Mouse (Mus musculus): ENCODE measurements around the gene Cdkn1a. TPM values are rescaled to one million over a fixed set of nuclear protein-coding genes. Genes with fewer than 3 reads are reported as not detected.
A peak's percentile ranks its signal among the peaks of the same experiment; 100 is the strongest.

Gene Cdkn1a
- polyA plus RNA-seq, 1 experiment from 2014 or later: 47.2 TPM

- 84% methylated on average over 7 of the region's 7 CpGs for WGBS
- Histone ChIP-seq H3K9ac (no peak overlapping the region), H3K9me3 (no peaks in the 10 kb centered on the region), H3K4me2 (no peak overlapping the region), H3K4me1 (replicated peaks) (peaks cover 9% of the 10 kb centered on the region; the same call in 1 of the 2 replicates), H3K4me3 (no peak overlapping the region), H3K27ac (replicated peaks) (no peak overlapping the region), H3K36me3 (peaks cover 31% of the 10 kb centered on the region), H3K27me3 (no peaks in the 10 kb centered on the region)
- ATAC-seq (ENCODE audit: low read depth): no peak
Measured at GRCm38 (mm10) chr17:29049923-29050322, 40.9 kb upstream of the Cdkn1a start.

DNA sequence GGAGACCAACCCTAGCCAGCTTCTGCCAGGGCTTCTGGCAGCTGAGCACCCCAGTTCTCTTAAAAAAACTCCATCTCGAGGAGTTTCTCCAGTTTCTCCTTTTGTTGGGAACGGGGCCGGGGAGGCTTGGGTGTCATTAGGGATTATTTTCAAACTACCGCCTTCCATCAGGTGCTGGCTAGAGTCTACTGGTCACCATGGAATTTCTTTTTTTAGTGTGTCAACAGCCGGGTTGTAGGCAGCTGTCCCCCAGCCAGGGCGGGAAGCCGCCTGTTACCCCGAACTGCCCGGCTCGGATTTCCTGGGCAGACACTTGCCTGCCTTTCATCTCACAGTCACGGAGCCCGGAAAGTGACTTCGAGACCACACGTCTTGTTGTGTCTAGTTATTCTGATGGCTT lies 40.0 kb upstream of the Cdkn1a start:
- no peak for ATAC-seq (ENCODE audit: low read depth)

GRCm38 (mm10) chr17:29053067-29053466 lies 37.7 kb upstream of the Cdkn1a start:
- Histone ChIP-seq H3K9me3 (no peaks in the 10 kb centered on the region), H3K9ac (no peak overlapping the region), H3K4me3 (no peak overlapping the region), H3K27ac (replicated peaks) (no peak overlapping the region), H3K27me3 (no peaks in the 10 kb centered on the region), H3K36me3 (peaks cover 1% of the 10 kb centered on the region), H3K4me1 (replicated peaks) (peaks cover 35% of the 10 kb centered on the region), H3K4me2 (no peak overlapping the region)
- WGBS: 79% methylated on average over 6 of the region's 6 CpGs
- ATAC-seq (ENCODE audit: low read depth): no peak

More for the DNA sequence above, 40.0 kb upstream of the Cdkn1a start:
- Histone ChIP-seq H3K27ac (replicated peaks) (no peak overlapping the region), H3K4me1 (replicated peaks) (peaks cover 12% of the 10 kb centered on the region), H3K36me3 (peaks cover 22% of the 10 kb centered on the region), H3K4me2 (no peak overlapping the region), H3K9me3 (no peaks in the 10 kb centered on the region), H3K27me3 (no peaks in the 10 kb centered on the region), H3K4me3 (no peak overlapping the region), H3K9ac (no peak overlapping the region)
- WGBS: 55% methylated on average over 14 of the region's 14 CpGs

DNA sequence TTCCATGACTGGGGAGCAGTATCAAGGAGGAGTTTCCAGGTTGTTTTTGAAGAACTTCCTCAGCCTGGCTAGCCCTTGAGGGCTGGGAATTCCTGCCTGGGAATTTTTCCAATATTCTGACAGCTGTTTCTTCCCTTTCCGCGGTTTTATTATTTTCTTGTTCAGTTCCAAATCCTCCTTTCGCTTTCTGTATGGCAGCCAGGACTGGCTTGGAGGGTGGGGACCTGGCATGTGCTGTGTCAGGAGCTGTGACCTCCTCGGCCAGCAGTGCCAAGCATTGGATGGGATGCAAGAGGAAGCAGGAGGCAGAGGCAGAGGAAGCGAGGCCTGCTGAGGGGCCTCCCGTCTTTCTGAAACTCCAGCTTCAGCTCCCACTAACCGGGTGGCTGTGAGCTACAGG lies 36.9 kb upstream of the Cdkn1a start:
- Histone ChIP-seq H3K27me3 (no peaks in the 10 kb centered on the region), H3K4me3 (no peak overlapping the region), H3K36me3 (no peaks in the 10 kb centered on the region), H3K4me1 (replicated peaks) (peaks cover 43% of the 10 kb centered on the region), H3K27ac (replicated peaks) (no peak overlapping the region), H3K9ac (0 out of 2 replicates have a peak overlapping the region, but pooled peaks have one; percentile 38), H3K9me3 (no peaks in the 10 kb centered on the region), H3K4me2 (no peak overlapping the region)
- no peak for ATAC-seq (ENCODE audit: low read depth)
- WGBS: 65% methylated on average over 7 of the region's 7 CpGs

GRCm38 (mm10) chr17:29054429-29054828 lies 36.3 kb upstream of the Cdkn1a start:
- peaks cover 46% of the 10 kb centered on the region for H3K4me1 ChIP-seq (replicated peaks)
- no peak for ATAC-seq (ENCODE audit: low read depth)
- 81% methylated on average over 6 of the region's 6 CpGs for WGBS

GRCm38 (mm10) chr17:29055586-29055985 lies 35.2 kb upstream of the Cdkn1a start:
- Histone ChIP-seq H3K4me3 (no peak overlapping the region), H3K9ac (no peak overlapping the region), H3K27ac (replicated peaks) (no peak overlapping the region), H3K4me1 (replicated peaks) (peaks cover 44% of the 10 kb centered on the region), H3K4me2 (no peak overlapping the region), H3K36me3 (no peaks in the 10 kb centered on the region), H3K9me3 (no peaks in the 10 kb centered on the region), H3K27me3 (no peaks in the 10 kb centered on the region)
- no peak for ATAC-seq (ENCODE audit: low read depth)
- WGBS: 54% methylated on average over 5 of the region's 5 CpGs

More at GRCm38 (mm10) chr17:29054429-29054828, 36.3 kb upstream of the Cdkn1a start:
- H3K4me3 ChIP-seq: no peak overlapping the region
- no peak overlapping the region for H3K9ac ChIP-seq
- no peak overlapping the region for H3K4me2 ChIP-seq
- no peaks in the 10 kb centered on the region for H3K36me3 ChIP-seq
- no peaks in the 10 kb centered on the region for H3K9me3 ChIP-seq
- H3K27me3 ChIP-seq: no peaks in the 10 kb centered on the region
- no peak overlapping the region for H3K27ac ChIP-seq (replicated peaks)

GRCm38 (mm10) chr17:29056207-29056606 lies 34.6 kb upstream of the Cdkn1a start:
- Histone ChIP-seq H3K27ac (replicated peaks) (peak overlapping the region; percentile 61; the same call in 1 of the 2 replicates), H3K4me3 (no peak overlapping the region), H3K36me3 (no peaks in the 10 kb centered on the region), H3K9ac (no peak overlapping the region), H3K27me3 (no peaks in the 10 kb centered on the region), H3K4me2 (no peak overlapping the region), H3K9me3 (no peaks in the 10 kb centered on the region), H3K4me1 (replicated peaks) (peaks cover 38% of the 10 kb centered on the region)
- ATAC-seq (ENCODE audit: low read depth): peak; percentile 30; the same call in 1 of the 2 replicates
- 17% methylated on average over 7 of the region's 7 CpGs for WGBS

- peak; percentile 68 for ATAC-seq (ENCODE audit: low read depth)
- Histone ChIP-seq H3K27ac (replicated peaks) (peak overlapping the region; percentile 61), H3K9me3 (no peaks in the 10 kb centered on the region), H3K4me2 (peak overlapping the region; percentile 24; the same call in 1 of the 2 replicates), H3K4me3 (no peak overlapping the region), H3K4me1 (replicated peaks) (peaks cover 37% of the 10 kb centered on the region), H3K36me3 (no peaks in the 10 kb centered on the region), H3K27me3 (no peaks in the 10 kb centered on the region), H3K9ac (peak overlapping the region; percentile 5; the same call in 1 of the 2 replicates)
- WGBS: 4% methylated on average over 8 of the region's 8 CpGs
Measured at GRCm38 (mm10) chr17:29056699-29057151, 34.1 kb upstream of the Cdkn1a start.

DNA sequence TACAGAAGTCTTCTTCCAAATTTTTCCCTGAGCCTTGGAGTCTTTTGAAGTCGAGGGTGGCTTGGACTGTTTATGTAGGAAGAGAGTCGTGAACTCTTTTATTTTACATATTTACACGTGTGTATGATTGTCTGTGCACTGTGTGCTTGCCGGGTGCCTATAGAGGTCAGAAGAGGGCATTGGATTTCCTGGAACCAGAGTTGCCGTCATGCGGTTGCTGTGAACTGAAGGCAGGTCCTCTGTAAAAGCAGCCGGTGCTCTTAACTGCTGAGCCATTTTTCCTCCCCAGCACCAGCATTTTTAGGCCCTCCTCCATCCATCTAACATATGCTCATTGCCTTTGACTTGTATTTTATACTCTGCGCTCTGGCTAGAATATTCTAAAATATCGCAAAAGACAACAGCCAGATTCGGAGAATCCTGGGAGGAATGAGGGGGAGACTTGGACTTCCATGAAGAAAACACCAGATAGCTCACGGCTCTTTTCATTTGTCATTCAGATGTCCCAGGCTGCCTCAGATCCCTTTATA lies 33.4 kb upstream of the Cdkn1a start:
- whole genome bisulfite sequencing: 78% methylated on average over 11 of the region's 11 CpGs
- Histone ChIP-seq H3K36me3 (no peaks in the 10 kb centered on the region), H3K4me2 (no peak overlapping the region), H3K27ac (replicated peaks) (peak overlapping the region; percentile 61), H3K9me3 (no peaks in the 10 kb centered on the region), H3K4me3 (no peak overlapping the region), H3K27me3 (no peaks in the 10 kb centered on the region), H3K9ac (no peak overlapping the region), H3K4me1 (replicated peaks) (peaks cover 42% of the 10 kb centered on the region)
- ATAC-seq (ENCODE audit: low read depth): no peak

DNA sequence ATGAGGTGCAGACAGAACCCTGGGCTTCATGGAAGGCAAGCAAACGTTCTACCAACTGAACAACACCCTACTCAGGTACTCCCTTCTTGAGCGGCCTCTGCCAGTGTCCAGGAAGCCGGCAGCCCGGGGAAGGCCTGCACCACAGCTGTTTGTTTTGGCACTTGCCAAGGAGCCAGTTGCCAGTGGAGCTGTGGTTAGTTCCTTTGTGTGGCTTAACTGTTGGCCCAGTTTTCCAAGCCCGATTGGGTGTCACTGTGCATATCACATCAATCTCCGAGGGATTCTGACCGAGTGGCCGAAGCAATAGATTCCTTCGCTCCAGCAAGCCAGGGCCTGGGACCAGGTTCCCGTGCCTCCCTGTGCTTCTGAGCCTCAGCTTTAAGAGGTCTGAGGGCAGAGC lies 32.8 kb upstream of the Cdkn1a start:
- no peak overlapping the region for H3K4me2 ChIP-seq

DNA sequence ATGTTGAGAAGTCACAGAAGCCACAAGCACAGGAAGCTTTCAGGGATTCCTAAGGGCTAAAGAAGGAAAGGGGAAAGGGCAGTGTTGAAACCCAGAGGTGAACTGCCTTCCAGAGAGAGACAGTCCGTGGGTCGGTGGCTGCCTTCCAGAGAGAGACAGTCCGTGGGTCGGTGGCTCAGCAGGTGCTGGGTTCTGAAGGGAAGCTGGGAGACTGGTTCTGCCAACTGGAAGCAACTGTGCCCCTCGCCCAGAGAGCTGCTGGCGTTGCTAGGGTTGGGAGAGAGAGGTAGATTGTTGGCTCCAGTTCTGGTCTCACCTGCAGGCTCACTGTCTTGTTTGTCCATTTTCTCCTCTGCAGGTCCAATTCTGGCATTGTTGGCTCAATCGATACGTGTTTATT lies 32.3 kb upstream of the Cdkn1a start:
- ATAC-seq (ENCODE audit: low read depth): no peak
- no peaks in the 10 kb centered on the region for H3K9me3 ChIP-seq
- WGBS: 83% methylated on average over 8 of the region's 8 CpGs
- peaks cover 52% of the 10 kb centered on the region for H3K4me1 ChIP-seq (replicated peaks)
- no peak overlapping the region for H3K4me2 ChIP-seq
- H3K27me3 ChIP-seq: no peaks in the 10 kb centered on the region
- no peaks in the 10 kb centered on the region for H3K36me3 ChIP-seq
- no peak overlapping the region for H3K27ac ChIP-seq (replicated peaks)
- no peak overlapping the region for H3K4me3 ChIP-seq
- H3K9ac ChIP-seq: no peak overlapping the region

More for the DNA sequence above, 32.8 kb upstream of the Cdkn1a start:
- Histone ChIP-seq H3K4me1 (replicated peaks) (peaks cover 47% of the 10 kb centered on the region), H3K9ac (no peak overlapping the region), H3K4me3 (no peak overlapping the region), H3K36me3 (no peaks in the 10 kb centered on the region), H3K27me3 (no peaks in the 10 kb centered on the region), H3K27ac (replicated peaks) (peak overlapping the region; percentile 13; the same call in 1 of the 2 replicates), H3K9me3 (no peaks in the 10 kb centered on the region)
- 73% methylated on average over 10 of the region's 10 CpGs for WGBS
- ATAC-seq (ENCODE audit: low read depth): no peak

DNA sequence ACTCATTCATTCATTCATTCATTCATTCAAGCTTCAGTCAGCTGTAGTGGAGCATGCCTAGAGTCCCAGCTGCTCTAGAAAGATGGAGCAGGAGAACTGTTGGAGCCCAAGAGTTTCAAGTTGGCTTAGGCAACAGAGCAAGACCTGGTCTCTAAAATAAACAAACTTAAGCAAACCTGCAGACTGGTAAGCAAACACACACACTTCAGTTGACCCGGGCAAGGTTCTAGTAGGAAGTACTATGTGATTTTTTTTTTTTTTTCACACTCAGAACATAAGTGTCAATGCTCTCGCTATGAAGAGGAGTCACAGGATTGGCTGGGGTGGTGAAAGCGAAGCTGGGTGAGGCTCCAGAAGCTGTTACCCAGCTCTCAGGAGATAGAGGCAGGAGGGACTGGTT lies 31.2 kb upstream of the Cdkn1a start:
- Histone ChIP-seq H3K36me3 (no peaks in the 10 kb centered on the region), H3K9ac (no peak overlapping the region), H3K9me3 (no peaks in the 10 kb centered on the region), H3K27me3 (no peaks in the 10 kb centered on the region), H3K4me1 (replicated peaks) (peaks cover 59% of the 10 kb centered on the region), H3K4me2 (no peak overlapping the region), H3K27ac (replicated peaks) (no peak overlapping the region), H3K4me3 (no peak overlapping the region)
- 85% methylated on average over 3 of the region's 3 CpGs for WGBS
- ATAC-seq (ENCODE audit: low read depth): no peak

- WGBS: 87% methylated on average over 9 of the region's 9 CpGs
- Histone ChIP-seq H3K36me3 (no peaks in the 10 kb centered on the region), H3K27me3 (no peaks in the 10 kb centered on the region), H3K9ac (no peak overlapping the region), H3K4me1 (replicated peaks) (peaks cover 54% of the 10 kb centered on the region), H3K4me2 (no peak overlapping the region), H3K9me3 (no peaks in the 10 kb centered on the region), H3K27ac (replicated peaks) (no peak overlapping the region), H3K4me3 (no peak overlapping the region)
- no peak for ATAC-seq (ENCODE audit: low read depth)
Measured at GRCm38 (mm10) chr17:29060946-29061345, 29.8 kb upstream of the Cdkn1a start.

Data from neural tube, embryonic 13.5 days (tissue).